Mouse (Mus musculus) heart, postnatal 10 days (tissue): Measurements from ENCODE around the gene Btbd2. TPM values are rescaled to one million over a fixed set of nuclear protein-coding genes. Genes with fewer than 3 reads are reported as not detected.

Experiments
- DNase-seq, 2 experiments: peaks; one replicate each; pipeline ENCODE4 v3.0.0; 2021
- intact Hi-C: fragments of 180-260 bp; cut with DNase I; formaldehyde crosslinking; loops from one replicate; pipeline ENCODE4 v1.15.1; 2025
- total RNA-seq, 2 experiments: library from RNA; stranded (reverse); gene quantifications; 2 replicates each; pipeline ENCODE4 v1.2.3; 2021

Gene Btbd2
- total RNA-seq, 2 experiments from 2014 or later, result 42.2 to 46.4 TPM

DNA sequence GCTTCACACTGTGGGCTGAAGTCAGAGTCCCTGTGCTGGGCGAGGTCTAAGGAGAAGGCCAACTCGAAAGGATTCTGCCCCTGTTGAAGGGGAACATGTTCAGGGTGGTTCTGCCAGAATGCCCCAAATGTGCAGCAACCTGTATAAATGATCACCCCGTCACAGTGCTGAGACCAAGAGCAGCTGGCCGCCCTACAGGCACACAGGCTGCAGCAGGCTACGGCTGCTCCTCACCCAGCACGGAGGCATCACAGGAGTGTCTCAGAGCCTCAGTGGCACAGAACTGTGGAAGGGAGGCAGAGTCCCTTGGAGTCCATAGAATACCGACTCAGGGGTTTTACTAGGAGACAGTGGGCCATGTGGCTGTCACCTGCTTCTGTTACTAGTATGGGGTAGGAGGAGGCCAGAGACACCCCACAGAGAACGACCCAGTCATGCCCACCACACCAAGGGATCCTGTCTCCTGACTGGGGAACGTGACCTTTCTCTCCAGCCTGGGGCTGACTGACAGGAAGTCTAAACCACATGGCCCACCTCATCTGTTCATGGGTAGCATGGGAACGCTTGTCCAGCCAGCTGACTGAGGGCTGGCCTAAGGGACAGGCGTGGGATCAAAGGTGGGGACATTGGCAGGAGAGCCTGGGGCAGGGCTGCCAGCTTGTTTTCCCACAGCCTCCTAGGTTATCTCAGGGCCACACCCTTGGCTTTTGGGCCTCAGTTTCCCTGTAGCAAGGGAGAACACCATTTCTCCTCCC is 15.2 kb upstream of the Btbd2 start:
- intact Hi-C loops, result no loop called here
- peak in 1 of 2 experiments; percentile 59 for DNase-seq

DNA sequence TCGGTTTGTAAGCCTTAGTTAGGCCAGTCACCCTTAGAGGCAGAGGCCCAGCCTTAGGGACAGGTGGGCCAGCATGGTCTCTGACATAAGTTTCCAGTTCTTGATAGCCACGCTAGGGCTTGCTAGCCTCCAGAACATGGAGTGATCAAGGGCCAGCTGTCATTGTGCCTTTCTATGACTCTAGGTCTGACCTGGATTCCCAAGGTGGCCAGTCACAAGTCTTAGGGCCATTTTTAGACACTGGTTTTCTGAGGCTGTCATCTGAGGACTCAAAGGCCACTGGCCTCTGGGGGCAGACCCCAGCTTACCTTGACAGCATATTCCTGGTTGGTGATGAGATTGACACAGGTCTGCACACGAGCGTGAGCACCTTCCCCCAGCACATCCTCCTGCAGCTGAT is 14.4 kb upstream of the Btbd2 start:
- no peak for DNase-seq
- intact Hi-C loops, result no loop called here

GRCm38 (mm10) chr10:80670531-80670930 is 13.7 kb upstream of the Btbd2 start:
- no peak for DNase-seq
- intact Hi-C loops, result no loop called here

DNA sequence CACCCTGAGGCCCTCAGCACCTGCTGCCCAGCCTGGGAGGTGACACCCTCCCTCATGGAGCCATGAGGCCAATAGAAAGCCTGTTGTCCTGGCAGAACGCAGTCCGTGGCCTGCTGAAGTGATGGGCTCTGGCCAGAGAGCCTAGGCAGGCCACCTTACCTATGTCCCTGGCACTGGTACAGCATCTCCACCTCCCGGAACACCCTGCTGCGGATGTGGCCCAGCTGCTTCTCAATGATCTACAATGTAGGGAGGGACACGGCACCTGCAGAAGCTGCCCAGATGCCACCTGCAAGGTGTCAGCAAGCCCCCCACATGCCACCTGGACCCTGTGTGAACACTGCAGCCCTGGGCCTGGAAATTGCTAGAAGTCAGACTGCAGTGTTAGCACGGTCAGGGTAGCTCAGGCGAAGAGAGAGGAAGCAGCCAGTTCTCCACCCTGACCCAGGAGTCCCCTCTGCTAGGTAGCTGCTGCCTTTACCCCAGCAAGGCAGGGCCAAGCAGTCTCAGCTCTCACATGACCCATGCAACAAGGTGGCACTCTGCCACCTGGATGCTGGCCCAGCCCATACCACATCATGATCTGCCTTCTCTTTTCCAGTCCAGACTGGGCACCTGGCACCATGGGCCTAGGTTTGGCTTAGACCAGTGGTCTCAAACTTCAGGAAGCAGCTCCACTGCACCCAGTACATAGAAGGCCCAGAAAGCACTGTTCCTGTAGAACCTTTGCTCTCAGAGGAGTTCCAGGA is 13.0 kb upstream of the Btbd2 start:
- intact Hi-C loops, result no loop called here
- peak; percentile 89 to 92 for DNase-seq

DNA sequence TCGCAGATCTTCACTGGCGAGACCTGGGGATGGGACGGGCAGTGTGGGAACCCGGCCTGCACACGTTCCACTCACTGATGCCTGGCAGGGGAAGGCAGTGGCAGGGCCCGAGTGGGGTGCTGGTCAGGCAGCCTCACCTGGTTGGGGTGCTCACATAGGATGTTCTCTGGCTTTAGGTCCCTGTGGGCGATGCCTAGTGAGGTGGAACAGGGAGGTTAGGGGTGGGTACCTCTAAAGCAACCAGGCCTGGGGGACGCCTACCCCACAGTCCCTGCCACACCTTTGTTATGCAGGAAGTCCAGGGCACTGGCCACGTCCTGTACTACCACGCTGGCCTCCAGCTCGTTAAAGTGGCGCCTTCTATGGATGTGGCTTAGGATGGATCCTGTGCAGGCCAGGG is 12.1 kb upstream of the Btbd2 start:
- DNase-seq, result no peak
- intact Hi-C loops, result no loop called here

- DNase-seq, result peak in 1 of 2 experiments; percentile 65
- intact Hi-C loops, result no loop called here
Measured at GRCm38 (mm10) chr10:80668614-80669013, 11.7 kb upstream of the Btbd2 start.

DNA sequence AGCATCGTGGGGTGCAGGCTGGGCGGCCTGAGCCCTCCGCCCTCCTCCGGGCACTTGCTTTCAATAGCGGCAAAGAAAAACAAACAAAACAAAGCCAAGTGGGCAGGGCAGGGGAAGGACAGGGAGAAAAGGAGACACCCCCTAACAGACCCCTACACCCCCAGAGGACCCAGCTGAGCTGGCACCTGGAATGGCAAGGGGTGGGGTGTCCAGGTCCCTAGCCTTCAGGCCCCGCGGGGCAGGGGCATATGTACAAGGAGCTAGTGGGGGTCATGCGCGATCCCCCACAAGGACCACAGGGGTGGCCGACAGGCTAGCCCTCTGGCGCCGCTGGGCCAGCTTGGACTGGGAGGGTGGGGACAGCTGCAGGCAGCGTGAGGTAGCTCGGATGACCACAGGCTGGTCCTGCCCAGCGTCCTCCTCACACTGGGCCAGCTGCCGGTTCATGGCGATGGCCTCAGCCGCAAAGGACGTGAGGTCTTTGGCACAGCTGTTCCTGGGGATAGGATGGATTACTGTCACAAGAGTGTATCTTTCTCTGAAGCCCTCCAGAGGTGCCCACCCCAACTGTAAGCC is 10.1 kb upstream of the Btbd2 start:
- intact Hi-C loops, result no loop called here
- DNase-seq, result no peak

- intact Hi-C loops, result no loop called here
- no peak for DNase-seq
Measured at GRCm38 (mm10) chr10:80665981-80666733, 9.3 kb upstream of the Btbd2 start.

- no peak for DNase-seq
- intact Hi-C loops, result no loop called here
Measured at GRCm38 (mm10) chr10:80665459-80665858, 8.6 kb upstream of the Btbd2 start.

GRCm38 (mm10) chr10:80665016-80665380 is 8.1 kb upstream of the Btbd2 start:
- peak; percentile 91 to 93 for DNase-seq
- intact Hi-C loops, result no loop called here

DNA sequence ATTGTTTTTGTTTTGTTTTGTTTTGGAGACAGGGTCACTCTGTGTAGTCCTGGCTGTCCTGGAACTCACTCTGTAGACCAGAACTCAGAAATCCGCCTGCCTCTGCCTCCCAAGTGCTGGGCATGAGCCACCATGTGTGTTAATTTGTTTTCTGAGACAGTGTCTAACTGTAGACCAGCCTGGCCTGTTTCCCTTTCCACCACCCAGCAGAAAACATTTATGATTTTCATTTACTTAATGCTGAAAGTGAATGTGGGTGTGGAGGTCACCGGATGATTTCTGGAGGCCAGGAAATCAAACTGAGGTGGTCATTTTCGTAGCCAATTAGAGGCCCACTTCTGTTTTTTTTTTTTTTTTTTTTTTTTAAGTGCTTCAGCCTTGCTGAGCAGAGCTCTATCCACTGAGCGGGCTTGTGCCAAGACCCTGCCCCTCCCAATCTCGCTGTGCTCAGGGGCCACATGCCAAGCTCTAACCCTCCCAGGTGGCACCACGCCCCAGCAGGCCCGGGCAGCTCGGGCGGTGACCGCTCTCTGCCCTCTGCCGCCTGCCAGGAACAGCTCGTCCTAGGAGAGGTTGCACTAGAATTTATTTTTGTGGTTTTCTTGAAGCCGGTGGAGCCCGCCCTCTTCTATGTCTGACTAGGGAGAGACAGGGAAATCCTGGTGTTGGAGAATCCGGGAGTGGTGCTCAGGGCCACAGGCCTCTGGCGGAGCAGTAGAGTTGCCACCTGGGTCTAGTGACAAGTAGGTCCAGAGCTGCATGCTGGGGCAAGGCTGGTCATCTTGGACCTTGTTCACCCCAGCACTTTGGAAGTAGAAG is 7.5 kb upstream of the Btbd2 start:
- peak; percentile 94 to 95 for DNase-seq
- intact Hi-C loops, result no loop called here

DNA sequence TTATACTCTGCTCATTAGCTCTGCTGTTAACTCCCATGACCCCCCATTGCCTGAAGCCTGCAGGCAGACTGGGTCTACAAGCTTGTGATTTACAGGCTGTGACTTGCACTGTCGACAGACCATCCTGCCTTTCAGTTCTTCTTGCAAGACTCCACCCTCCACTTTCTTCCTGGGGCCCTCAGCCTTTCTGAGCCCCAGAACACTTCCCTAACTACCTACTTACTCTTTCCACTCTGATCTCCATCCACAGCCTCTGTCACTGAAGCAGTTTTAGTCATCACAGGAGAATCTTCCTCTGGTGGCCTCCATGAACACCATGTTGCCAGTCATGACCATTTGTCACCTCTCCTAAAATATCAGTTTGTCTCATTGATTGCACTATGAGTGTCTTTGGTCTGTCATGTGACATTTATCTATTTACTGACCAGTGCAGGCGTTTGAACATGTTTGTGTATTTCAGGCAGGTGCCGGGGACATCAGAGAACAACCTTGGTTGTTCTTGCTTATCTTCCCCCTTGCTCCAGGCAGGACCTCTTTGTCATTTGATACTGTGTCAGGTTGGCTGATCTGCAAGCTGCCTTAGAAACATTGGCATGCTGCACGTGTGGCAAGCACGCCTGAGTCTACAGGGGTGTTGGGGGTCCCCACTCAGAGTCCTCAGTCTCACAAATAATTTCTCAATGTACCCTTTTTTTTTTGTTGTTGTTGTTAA is 6.8 kb upstream of the Btbd2 start:
- DNase-seq, result no peak
- intact Hi-C loops, result no loop called here

- peak in 1 of 2 experiments; percentile 73 for DNase-seq
- intact Hi-C loops, result no loop called here
Measured at GRCm38 (mm10) chr10:80661149-80661548, 4.3 kb upstream of the Btbd2 start.

DNA sequence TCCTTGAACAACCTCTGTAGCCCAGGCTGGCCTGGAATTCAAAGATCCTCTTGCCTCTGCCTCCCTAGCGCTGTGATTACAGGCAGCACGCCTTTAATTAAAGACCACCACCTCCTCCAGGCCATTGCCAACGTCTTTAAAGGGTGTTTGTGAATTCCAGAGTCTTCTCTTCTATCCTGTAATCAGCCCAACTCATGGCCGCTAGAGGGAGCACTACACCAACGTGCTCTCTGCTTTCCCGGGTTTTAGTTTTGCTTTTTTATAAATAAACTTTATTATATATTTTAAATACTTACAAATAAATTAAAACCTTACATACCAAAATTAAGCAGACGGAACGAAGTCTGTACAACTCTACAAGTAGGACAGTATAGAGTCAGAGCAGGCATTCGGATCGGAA is 2.3 kb upstream of the Btbd2 start:
- intact Hi-C loops, result loop anchor here (1.0 to 2.0 kb wide), 2 partner anchors 16 to 25 kb away; no protein-coding TSS in a partner anchor
- peak; percentile 81 to 88 for DNase-seq

DNA sequence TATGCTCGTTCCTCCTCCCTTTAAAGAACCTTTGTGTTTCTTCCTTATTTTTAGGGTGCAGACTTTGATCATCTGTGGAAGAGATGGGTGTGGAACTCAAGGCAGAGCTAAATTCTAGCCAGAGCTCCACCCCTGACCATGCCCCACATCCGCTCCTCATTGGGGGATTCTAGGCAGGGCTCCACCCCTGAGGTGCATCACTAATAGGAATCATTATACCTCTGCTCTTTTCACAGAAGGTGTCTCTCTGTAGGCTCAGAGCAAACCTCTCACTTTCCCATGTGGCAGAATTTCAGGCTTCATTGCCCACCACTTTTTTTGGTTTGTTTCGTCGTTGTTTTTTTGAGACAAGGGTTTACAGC is 2.0 kb upstream of the Btbd2 start:
- no peak for DNase-seq
- intact Hi-C loops, result loop anchor here (1.0 to 2.0 kb wide), 2 partner anchors 16 to 25 kb away; no protein-coding TSS in a partner anchor

DNA sequence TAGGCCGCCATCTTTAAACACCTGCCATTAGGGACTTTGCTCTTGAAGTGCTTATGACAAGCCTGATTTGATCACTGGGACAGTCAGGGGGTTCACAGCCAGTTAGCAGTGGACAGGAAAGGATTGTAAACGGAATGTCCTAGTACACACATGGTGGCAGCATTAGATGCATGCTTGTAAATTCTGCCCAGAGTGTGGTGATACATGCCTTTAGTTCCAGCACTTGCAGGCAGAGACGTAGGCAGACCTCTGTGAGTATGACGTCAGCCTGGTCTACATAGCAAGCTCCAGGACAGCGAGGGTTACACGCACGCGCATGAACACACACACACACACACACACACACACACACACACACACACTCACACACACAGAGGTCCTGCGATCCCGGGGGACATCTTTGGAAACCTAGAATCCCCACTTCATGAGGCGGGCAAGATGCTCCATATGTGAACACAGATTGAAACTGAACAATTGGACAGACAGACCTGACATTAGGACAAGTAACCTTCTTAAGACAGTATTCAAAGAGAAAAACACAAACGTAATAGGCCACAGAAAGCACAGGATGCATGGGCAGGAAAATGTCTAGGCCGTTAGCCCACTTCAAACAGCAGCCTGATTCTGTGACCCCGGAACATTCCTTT is 1.4 kb upstream of the Btbd2 start:
- DNase-seq, result no peak
- intact Hi-C loops, result loop anchor here (2.0 kb wide), 1 partner anchor 16 kb away; no protein-coding TSS in a partner anchor

DNA sequence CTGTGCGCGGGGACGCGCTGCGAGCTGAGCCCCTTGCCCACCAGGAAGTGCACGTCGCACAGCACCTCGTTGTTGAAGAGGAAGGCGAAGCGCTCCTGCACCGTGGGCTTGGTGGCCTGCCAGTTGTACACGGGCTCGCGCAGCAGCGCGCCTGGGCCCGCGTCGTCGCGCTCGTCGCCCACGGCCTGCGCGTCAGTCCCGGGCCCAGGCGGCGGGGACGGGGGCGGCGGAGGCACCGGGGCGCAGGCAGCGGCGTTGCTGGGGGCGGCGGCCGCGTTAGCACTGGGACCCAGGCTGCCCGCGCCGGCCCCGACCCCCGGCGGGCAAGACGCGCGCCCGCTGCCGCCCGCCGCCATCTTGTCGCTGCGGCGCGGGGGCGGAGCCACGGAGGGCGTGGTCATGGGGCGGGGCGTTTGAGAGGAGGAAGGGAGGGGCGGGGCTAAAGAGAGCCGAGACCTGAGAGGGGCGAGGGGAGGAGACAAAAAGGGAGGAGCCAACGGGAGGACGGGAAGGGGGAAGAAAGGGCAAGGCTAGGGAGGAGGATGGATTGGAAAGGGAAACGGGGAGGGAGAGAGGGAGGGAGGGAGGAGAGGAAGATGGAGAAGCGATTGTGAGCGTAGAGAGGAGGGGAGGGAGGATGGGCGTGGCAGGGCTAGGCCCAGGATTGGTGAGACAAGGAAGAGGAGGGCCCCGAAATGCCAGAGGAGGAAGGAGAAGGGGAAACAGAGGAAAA is 575 bp downstream of the Btbd2 start:
- peak; percentile 96 to 97 for DNase-seq
- intact Hi-C loops, result no loop called here

GRCm38 (mm10) chr10:80655406-80656129 is 1.3 kb downstream of the Btbd2 start:
- intact Hi-C loops, result loop anchor here (2.0 kb wide), 2 partner anchors 31 to 77 kb away; no protein-coding TSS in a partner anchor
- no peak for DNase-seq
